Mouse (Mus musculus) testis, postnatal 10 days (tissue): ENCODE data around the gene Nsg2.

Experiments used
- DNase-seq: peaks from one replicate; pipeline ENCODE4 v3.0.0; 2021; ENCODE audit warnings: low spot score

Nsg2 gene

GRCm38 (mm10) chr11:32083462-32083861 is 83.2 kb downstream of the Nsg2 start:
- no peak for DNase-seq

GRCm38 (mm10) chr11:32086525-32086924 is 86.3 kb downstream of the Nsg2 start:
- no peak for DNase-seq

- no peak for DNase-seq
These were observed 87.1 kb downstream of the Nsg2 start for GRCm38 (mm10) chr11:32087376-32087775.

GRCm38 (mm10) chr11:32087779-32088442 is 87.6 kb downstream of the Nsg2 start:
- DNase-seq, result no peak

- no peak for DNase-seq
These were observed 95.5 kb downstream of the Nsg2 start for GRCm38 (mm10) chr11:32095793-32096192.

GRCm38 (mm10) chr11:32096346-32096745 is 96.1 kb downstream of the Nsg2 start:
- DNase-seq, result no peak

GRCm38 (mm10) chr11:32101059-32101632 is 100.9 kb downstream of the Nsg2 start:
- no peak for DNase-seq

- DNase-seq, result no peak
These were observed 102.7 kb downstream of the Nsg2 start for GRCm38 (mm10) chr11:32102976-32103375.

- DNase-seq, result no peak
These were observed 104.3 kb downstream of the Nsg2 start for GRCm38 (mm10) chr11:32104406-32105116.

- no peak for DNase-seq
These were observed 105.7 kb downstream of the Nsg2 start for GRCm38 (mm10) chr11:32105750-32106646.

GRCm38 (mm10) chr11:32106647-32106985 is 106.4 kb downstream of the Nsg2 start:
- no peak for DNase-seq

- DNase-seq, result no peak
These were observed 108.2 kb downstream of the Nsg2 start for GRCm38 (mm10) chr11:32108441-32108840.
